Mouse (Mus musculus) spleen, adult 2 months (tissue): ENCODE results near the gene Sec24c. TPM values are rescaled to one million over a fixed set of nuclear protein-coding genes. Genes with fewer than 3 reads are reported as not detected.

Experiments used
- DNase-seq, 2 experiments: peaks; one replicate each; pipeline versions ENCODE4 v3.0.0 to v3.0.0-alpha.2; 2012 to 2021; ENCODE audit warnings: low spot score in 2 of 2, low read depth in 1 of 2
- H3K27ac ChIP-seq: fragments of 200-500 bp; 2 replicates; pipeline ENCODE4 v1.5.1; 2012; ENCODE audit warnings: low read length, inconsistent platforms; ENCODE audit not compliant: insufficient read depth
- H3K27me3 ChIP-seq: fragments of 200-500 bp; 2 replicates; pipeline ENCODE4 v1.6.1; 2012; ENCODE audit warnings: mild to moderate bottlenecking, moderate library complexity, low read length, inconsistent platforms; ENCODE audit not compliant: control insufficient read depth, insufficient read depth
- H3K36me3 ChIP-seq: fragments of 200-500 bp; 2 replicates; pipeline ENCODE4 v1.6.1; 2012; ENCODE audit warnings: mild to moderate bottlenecking, low read length, inconsistent platforms; ENCODE audit not compliant: control insufficient read depth, insufficient read depth
- H3K4me1 ChIP-seq: fragments of 200-500 bp; 2 replicates; pipeline ENCODE4 v1.6.1; 2011; ENCODE audit warnings: inconsistent platforms; ENCODE audit not compliant: control insufficient read depth, insufficient read depth, insufficient read length
- H3K4me3 ChIP-seq: fragments of 200-500 bp; 2 replicates; pipeline ENCODE4 v1.5.1; 2011; ENCODE audit warnings: mild to moderate bottlenecking, inconsistent platforms; ENCODE audit not compliant: insufficient read depth, insufficient read length; ENCODE audit errors: extremely low read depth
- CTCF ChIP-seq: fragments of 200-500 bp; IDR thresholded peaks from 2 replicates; pipeline ENCODE4 v1.5.1; 2011; ENCODE audit warnings: mild to moderate bottlenecking, inconsistent platforms; ENCODE audit not compliant: insufficient read depth, insufficient read length, insufficient replicate concordance; ENCODE audit errors: extremely low read depth
- POLR2A ChIP-seq: fragments of 200-500 bp; IDR thresholded peaks from 2 replicates; pipeline ENCODE4 v1.6.1; 2011; ENCODE audit warnings: low read depth, low read length, inconsistent platforms
- WGBS: fragments of 180-500 bp; shearing (Covaris S2); methylation state at CpG from one replicate; pipeline ENCODE4 v1.1.7; 2018; 5-methylcytosine and 5-hydroxymethylcytosine counted together
- polyA plus RNA-seq: library from polyadenylated mRNA; depleted of rRNA; stranded (reverse); fragments of >200 nt; gene quantifications from 2 replicates; pipeline ENCODE4 v1.2.3, GENCODE M21; 2012

Gene Sec24c
- polyA plus RNA-seq, 1 experiment: 181 TPM

- no peak for DNase-seq
- WGBS: 81% methylated on average over 6 of the region's 6 CpGs
Measured at GRCm38 (mm10) chr14:20638702-20639101, 35.4 kb upstream of the Sec24c start.

GRCm38 (mm10) chr14:20639918-20640619 is 34.0 kb upstream of the Sec24c start:
- no peaks in the 10 kb centered on the region for H3K4me1 ChIP-seq
- H3K27ac ChIP-seq: peak overlapping the region; percentile 91
- peak; percentile 37 to 71 for DNase-seq
- H3K27me3 ChIP-seq: no peaks in the 10 kb centered on the region
- TF ChIP-seq CTCF: no peak
- TF ChIP-seq POLR2A: no peak
- H3K4me3 ChIP-seq: peak overlapping the region; percentile 85
- no peaks in the 10 kb centered on the region for H3K36me3 ChIP-seq
- 2% methylated on average over 16 of the region's 16 CpGs for WGBS

More at GRCm38 (mm10) chr14:20638702-20639101, 35.4 kb upstream of the Sec24c start:
- H3K36me3 ChIP-seq: no peaks in the 10 kb centered on the region
- H3K27ac ChIP-seq: no peak overlapping the region
- no peaks in the 10 kb centered on the region for H3K27me3 ChIP-seq
- H3K4me3 ChIP-seq: no peak overlapping the region
- no peak for TF ChIP-seq CTCF
- no peak for TF ChIP-seq POLR2A
- H3K4me1 ChIP-seq: no peaks in the 10 kb centered on the region

- DNase-seq: peak; percentile 95 to 98
- Histone ChIP-seq H3K27me3 (no peaks in the 10 kb centered on the region), H3K4me3 (peak within 1 kb of the TSS; percentile 85), H3K4me1 (no peaks in the 10 kb centered on the region), H3K36me3 (no peaks in the 10 kb centered on the region), H3K27ac (peak within 1 kb of the TSS; percentile 97)
- peak; percentile 70 for TF ChIP-seq POLR2A
- no peak for TF ChIP-seq CTCF
- under 1% methylated on average over 73 of the region's 73 CpGs for WGBS
Measured at GRCm38 (mm10) chr14:20640644-20641437, 33.3 kb upstream of the Sec24c start, which contains the start of gene Usp54. TSS of gene Usp54 (minus strand) at chr14:20641063.

GRCm38 (mm10) chr14:20641438-20641875 is 32.7 kb upstream of the Sec24c start:
- TF ChIP-seq CTCF: no peak
- TF ChIP-seq POLR2A: no peak
- Histone ChIP-seq H3K4me1 (no peaks in the 10 kb centered on the region), H3K27me3 (no peaks in the 10 kb centered on the region), H3K27ac (peak overlapping the region; percentile 97), H3K36me3 (no peaks in the 10 kb centered on the region), H3K4me3 (peak overlapping the region; percentile 85)
- no peak for DNase-seq
- 15% methylated on average over 10 of the region's 10 CpGs for WGBS

- H3K27me3 ChIP-seq: no peaks in the 10 kb centered on the region
- TF ChIP-seq CTCF: no peak
- TF ChIP-seq POLR2A: no peak
- H3K4me1 ChIP-seq: no peaks in the 10 kb centered on the region
- no peak overlapping the region for H3K4me3 ChIP-seq
- no peak for DNase-seq
- no peaks in the 10 kb centered on the region for H3K36me3 ChIP-seq
- H3K27ac ChIP-seq: no peak overlapping the region
- 58% methylated on average over 3 of the region's 3 CpGs for WGBS
Measured at GRCm38 (mm10) chr14:20645547-20645946, 28.6 kb upstream of the Sec24c start.

GRCm38 (mm10) chr14:20646381-20646780 is 27.7 kb upstream of the Sec24c start:
- Histone ChIP-seq H3K27me3 (no peaks in the 10 kb centered on the region), H3K27ac (no peak overlapping the region), H3K4me1 (no peaks in the 10 kb centered on the region), H3K36me3 (no peaks in the 10 kb centered on the region), H3K4me3 (no peak overlapping the region)
- TF ChIP-seq CTCF (no peak), POLR2A (no peak)
- DNase-seq: no peak

GRCm38 (mm10) chr14:20651000-20651399 is 23.1 kb upstream of the Sec24c start:
- no peaks in the 10 kb centered on the region for H3K36me3 ChIP-seq
- no peak overlapping the region for H3K27ac ChIP-seq
- H3K4me3 ChIP-seq: no peak overlapping the region
- no peaks in the 10 kb centered on the region for H3K4me1 ChIP-seq
- TF ChIP-seq POLR2A: no peak
- no peak for DNase-seq
- 96% methylated on average over 2 of the region's 2 CpGs for WGBS
- no peaks in the 10 kb centered on the region for H3K27me3 ChIP-seq
